Mouse (Mus musculus) limb, embryonic 14.5 days (tissue): ENCODE results near the gene Aire. TPM values are rescaled to one million over a fixed set of nuclear protein-coding genes. Genes with fewer than 3 reads are reported as not detected.
A peak's percentile ranks its signal among the peaks of the same experiment; 100 is the strongest.

Experiments
- ATAC-seq: fragments of 200-750 bp; cut with Nextera tagmentation; 2 replicates; pipeline ENCODE4 v1.8.0; 2017; ENCODE audit warnings: low read depth, moderate number of reproducible peaks, moderate TSS enrichment; ENCODE audit not compliant: low FRiP score
- DNase-seq: peaks from one replicate; pipeline ENCODE4 v3.0.0-alpha.2; 2015; ENCODE audit warnings: low spot score
- H3K27ac ChIP-seq: fragments of 300-500 bp; sonication (generic); replicated peaks from 2 replicates; pipeline ENCODE4 v1.5.1; 2014; ENCODE audit warnings: low read depth, mild to moderate bottlenecking, low read length, moderate library complexity, mixed read lengths
- H3K27me3 ChIP-seq: fragments of 300-500 bp; sonication (generic); 2 replicates; pipeline ENCODE4 v1.6.1; 2014; ENCODE audit warnings: low read length, mixed read lengths; ENCODE audit not compliant: control insufficient read depth, insufficient read depth
- H3K36me3 ChIP-seq: fragments of 300-500 bp; sonication (generic); 2 replicates; pipeline ENCODE4 v1.6.1; 2014; ENCODE audit warnings: mild to moderate bottlenecking, low read length, moderate library complexity, mixed read lengths; ENCODE audit not compliant: control insufficient read depth, insufficient read depth
- H3K4me1 ChIP-seq: fragments of 300-500 bp; sonication (generic); 2 replicates; pipeline ENCODE4 v1.6.1; 2014; ENCODE audit warnings: antibody characterized with exemption, low read length, mixed read lengths; ENCODE audit not compliant: control insufficient read depth, insufficient read depth
- H3K4me2 ChIP-seq: fragments of 300-500 bp; sonication (generic); replicated peaks from 2 replicates; pipeline ENCODE4 v1.6.1; 2014; ENCODE audit warnings: low read depth, mild to moderate bottlenecking, low read length, moderate library complexity; ENCODE audit not compliant: severe bottlenecking
- H3K4me3 ChIP-seq: fragments of 300-500 bp; sonication (generic); replicated peaks from 2 replicates; pipeline ENCODE4 v1.5.1; 2014; ENCODE audit warnings: low read length
- H3K9ac ChIP-seq: fragments of 300-500 bp; sonication (generic); 2 replicates; pipeline ENCODE4 v1.6.1; 2014; ENCODE audit warnings: mild to moderate bottlenecking, low read depth, low read length, moderate library complexity; ENCODE audit not compliant: severe bottlenecking
- H3K9me3 ChIP-seq: fragments of 300-500 bp; sonication (generic); 2 replicates; pipeline ENCODE4 v1.6.1; 2016; ENCODE audit warnings: low read length; ENCODE audit not compliant: control insufficient read depth
- POLR2A ChIP-seq: fragments of 200-500 bp; IDR thresholded peaks from 2 replicates; pipeline ENCODE4 v1.8.0; 2012; ENCODE audit warnings: inconsistent platforms, mild to moderate bottlenecking, moderate library complexity, borderline replicate concordance; ENCODE audit not compliant: insufficient read depth, insufficient read length; ENCODE audit errors: extremely low read depth
- WGBS: fragments of 180-500 bp; shearing (Covaris S2); extraction: QIAGEN DNeasy Blood & Tissue Kit; methylation state at CpG from one replicate; pipeline ENCODE4 v1.1.7; 2014; 5-methylcytosine and 5-hydroxymethylcytosine counted together
- polyA plus RNA-seq, 2 experiments: library from polyadenylated mRNA; depleted of rRNA in 1 of 2; stranded (reverse) in 1 of 2; unstranded in 1 of 2; fragments of >200 nt; fragmentation: Nextera tagmentation in 1 of 2; extraction: Ambion mirVana in 1 of 2; gene quantifications; 2 replicates each; pipeline versions ENCODE4 v1.2.1 to v1.2.3; 2012 to 2014

Aire gene
- polyA plus RNA-seq, 2 experiments = 0.28 to 4.3 TPM

- Histone ChIP-seq H3K4me3 (no peak overlapping the region), H3K9ac (no peak overlapping the region), H3K27ac (no peak overlapping the region), H3K4me2 (no peak overlapping the region), H3K9me3 (no peaks in the 10 kb centered on the region), H3K27me3 (no peaks in the 10 kb centered on the region), H3K4me1 (no peaks in the 10 kb centered on the region), H3K36me3 (no peaks in the 10 kb centered on the region)
- ATAC-seq (no peak), DNase-seq (no peak)
- WGBS = 50% methylated on average over 11 of the region's 11 CpGs
- TF ChIP-seq POLR2A = no peak
Measured at GRCm38 (mm10) chr10:78049519-78050035, 6.2 kb upstream of the Aire start.

GRCm38 (mm10) chr10:78048061-78048730 lies 4.8 kb upstream of the Aire start:
- Histone ChIP-seq H3K4me2 (no peak overlapping the region), H3K9me3 (no peaks in the 10 kb centered on the region), H3K4me1 (0 out of 2 replicates have a peak, but pooled peaks cover under 1% of the 10 kb centered on the region), H3K4me3 (no peak overlapping the region), H3K9ac (no peak overlapping the region), H3K27me3 (no peaks in the 10 kb centered on the region), H3K27ac (no peak overlapping the region), H3K36me3 (no peaks in the 10 kb centered on the region)
- ATAC-seq (no peak), DNase-seq (no peak)
- TF ChIP-seq POLR2A = no peak
- WGBS = 87% methylated on average over 9 of the region's 10 CpGs

- WGBS = 83% methylated on average over 4 of the region's 4 CpGs
Measured at GRCm38 (mm10) chr10:78046388-78046787, 3.0 kb upstream of the Aire start.

GRCm38 (mm10) chr10:78044531-78044930 lies 1.1 kb upstream of the Aire start:
- ATAC-seq (no peak), DNase-seq (no peak)
- H3K27me3 ChIP-seq = no peaks in the 10 kb centered on the region
- H3K27ac ChIP-seq = no peak overlapping the region
- WGBS = 82% methylated on average over 1 of the region's 1 CpGs
- H3K9ac ChIP-seq = no peak overlapping the region
- no peak overlapping the region for H3K4me3 ChIP-seq
- no peak for TF ChIP-seq POLR2A
- H3K36me3 ChIP-seq = no peaks in the 10 kb centered on the region
- no peaks in the 10 kb centered on the region for H3K9me3 ChIP-seq
- H3K4me1 ChIP-seq = peaks cover 6% of the 10 kb centered on the region; the same call in 1 of the 2 replicates
- no peak overlapping the region for H3K4me2 ChIP-seq

More at GRCm38 (mm10) chr10:78046388-78046787, 3.0 kb upstream of the Aire start:
- Histone ChIP-seq H3K4me2 (no peak overlapping the region), H3K36me3 (no peaks in the 10 kb centered on the region), H3K4me3 (no peak overlapping the region), H3K9me3 (no peaks in the 10 kb centered on the region), H3K27me3 (no peaks in the 10 kb centered on the region), H3K9ac (no peak overlapping the region), H3K27ac (no peak overlapping the region), H3K4me1 (peaks cover 6% of the 10 kb centered on the region; the same call in 1 of the 2 replicates)
- no peak for TF ChIP-seq POLR2A
- DNase-seq (no peak), ATAC-seq (no peak)

GRCm38 (mm10) chr10:78042697-78043405 lies 559 bp downstream of the Aire start:
- ATAC-seq (no peak), DNase-seq (no peak)
- no peaks in the 10 kb centered on the region for H3K27me3 ChIP-seq
- WGBS = 56% methylated on average over 14 of the region's 14 CpGs
- H3K4me3 ChIP-seq = peak overlapping the region; percentile 13; the same call in 1 of the 2 replicates
- TF ChIP-seq POLR2A = no peak
- H3K4me2 ChIP-seq = peak overlapping the region; percentile 40
- no peak overlapping the region for H3K27ac ChIP-seq
- no peaks in the 10 kb centered on the region for H3K9me3 ChIP-seq
- H3K9ac ChIP-seq = no peak overlapping the region
- H3K36me3 ChIP-seq = no peaks in the 10 kb centered on the region
- H3K4me1 ChIP-seq = peaks cover 6% of the 10 kb centered on the region; the same call in 1 of the 2 replicates
